Mouse (Mus musculus): Measurements from ENCODE around the gene Vwa5b1. TPM values are rescaled to one million over a fixed set of nuclear protein-coding genes. Genes with fewer than 3 reads are reported as not detected.

The Vwa5b1 gene
- total RNA-seq, 2 experiments from 2014 or later, result 4.9 to 6.0 TPM

DNA sequence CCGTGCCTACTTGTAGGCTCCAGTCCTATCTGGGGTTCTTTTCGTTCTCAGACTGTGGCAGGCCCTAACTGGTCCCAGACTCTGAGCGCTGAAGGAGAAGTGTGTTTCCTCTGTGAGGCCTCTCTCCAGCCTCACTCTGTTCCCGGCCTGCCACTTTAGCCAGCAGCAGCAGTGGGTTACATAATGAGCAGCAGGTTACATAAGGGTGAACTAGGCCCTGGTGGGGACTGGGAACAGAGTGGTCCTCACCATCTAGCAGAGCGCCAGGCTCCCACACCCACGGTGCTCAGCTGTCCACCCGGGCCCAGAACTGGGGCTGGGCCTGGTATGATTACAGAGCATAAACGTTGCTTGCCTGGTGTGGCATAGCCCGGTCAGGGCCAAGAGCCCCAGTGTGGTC is 110.9 kb downstream of the Vwa5b1 start:
- no peak for DNase-seq (ENCODE audit: extremely low spot score in 1 of 2, low spot score in 2 of 2)
- Histone ChIP-seq H3K4me3 (no peak overlapping the region), H3K27ac (peak overlapping the region; percentile 92)
- TF ChIP-seq CTCF (IDR thresholded peaks at IDR 0.05), result no peak
- intact Hi-C loops (cut with DNase I), result loop anchor here (2.0 kb wide), 1 partner anchor 24 kb away; no protein-coding TSS in a partner anchor

DNA sequence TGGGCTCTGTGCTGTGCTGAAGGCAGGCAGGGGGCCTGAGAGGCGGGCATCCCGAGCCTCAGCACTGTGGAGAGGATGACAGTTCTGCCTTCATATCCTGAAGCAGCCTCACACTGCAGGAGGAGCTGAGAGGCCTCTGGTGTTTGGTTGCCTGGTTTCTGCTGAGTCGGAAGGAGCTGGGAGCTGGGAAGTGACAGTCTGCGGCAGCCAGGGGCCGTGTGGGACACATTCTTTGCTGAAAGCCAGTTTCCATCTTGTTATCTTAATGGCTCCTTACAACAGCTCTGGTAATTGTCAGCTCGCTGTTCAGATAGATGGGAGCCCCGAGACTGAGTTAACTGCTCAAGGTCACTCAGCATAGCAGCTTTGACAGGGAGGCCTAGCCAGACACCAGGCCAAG is 111.9 kb downstream of the Vwa5b1 start:
- intact Hi-C loops (cut with DNase I), result loop anchor here (2.0 kb wide), 1 partner anchor 25 kb away; no protein-coding TSS in a partner anchor

DNA sequence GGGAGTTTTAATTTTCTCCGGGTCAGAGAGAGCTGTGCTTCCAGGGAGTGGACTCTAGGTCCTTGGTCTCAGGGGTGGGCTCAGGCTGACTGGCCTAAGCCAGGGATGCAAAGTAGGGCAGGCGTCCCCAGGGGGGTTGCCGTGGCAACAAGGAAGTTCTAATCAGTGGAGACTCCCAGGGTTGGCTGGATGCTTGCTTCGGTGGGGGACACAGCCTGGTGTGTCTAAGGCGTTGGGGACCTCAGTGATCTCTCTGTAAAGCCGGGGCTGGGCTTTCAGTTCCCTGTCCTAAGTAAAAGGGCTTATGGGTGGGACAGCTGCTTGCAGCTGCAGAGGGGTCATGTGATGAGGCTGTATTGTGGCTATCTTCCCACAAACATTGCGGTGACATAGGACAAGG is 113.4 kb downstream of the Vwa5b1 start:
- intact Hi-C loops (cut with DNase I), result no loop called here
- Histone ChIP-seq H3K4me3 (no peak overlapping the region), H3K27ac (peak overlapping the region; percentile 47)
- DNase-seq (ENCODE audit: extremely low spot score in 1 of 2, low spot score in 2 of 2), result no peak
- TF ChIP-seq CTCF (IDR thresholded peaks at IDR 0.05), result no peak

More for the DNA sequence above, 111.9 kb downstream of the Vwa5b1 start:
- Histone ChIP-seq H3K4me3 (no peak overlapping the region), H3K27ac (peak overlapping the region; percentile 92)
- no peak for DNase-seq (ENCODE audit: extremely low spot score in 1 of 2, low spot score in 2 of 2)
- TF ChIP-seq CTCF (IDR thresholded peaks at IDR 0.05), result no peak; the same call in 1 of the 2 replicates

DNA sequence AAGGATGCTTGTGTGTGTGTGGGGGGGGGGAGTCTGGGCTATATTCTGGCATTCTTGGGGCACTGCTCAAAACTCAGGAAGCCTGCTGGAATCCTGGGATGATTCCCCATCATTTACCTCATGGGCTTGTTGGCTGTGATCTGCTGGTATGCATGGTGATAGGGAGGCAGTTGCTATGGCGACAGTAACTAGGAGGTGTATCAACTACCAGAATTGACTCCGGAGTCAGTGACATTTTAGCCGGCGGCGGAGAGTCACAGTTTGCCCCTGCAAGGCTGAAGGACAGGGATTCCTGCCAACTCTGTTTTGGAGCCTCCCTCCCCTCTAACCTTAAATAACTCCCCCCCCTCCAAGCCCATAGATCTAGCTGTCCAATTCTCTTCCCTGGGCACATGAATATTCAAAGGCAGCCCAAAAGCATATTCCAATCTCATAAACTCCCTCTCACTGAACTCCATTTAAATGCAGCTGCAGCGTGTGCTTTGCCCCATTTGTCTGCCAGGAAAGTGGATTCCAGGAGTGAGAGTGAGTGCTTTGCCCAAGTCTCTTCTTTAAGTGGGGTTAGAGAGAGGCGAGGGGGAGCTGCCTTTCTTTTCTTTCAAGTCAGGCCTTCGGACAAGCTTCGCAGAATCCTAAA is 118.4 kb downstream of the Vwa5b1 start:
- H3K27ac ChIP-seq, result peak overlapping the region; percentile 89
- DNase-seq (ENCODE audit: extremely low spot score in 1 of 2, low spot score in 2 of 2), result peak in 1 of 2 experiments; percentile 60
- intact Hi-C loops (cut with DNase I), result no loop called here
- H3K4me3 ChIP-seq, result 0 out of 2 replicates have a peak overlapping the region, but pooled peaks have one; percentile 1
- TF ChIP-seq CTCF (IDR thresholded peaks at IDR 0.05), result no peak

DNA sequence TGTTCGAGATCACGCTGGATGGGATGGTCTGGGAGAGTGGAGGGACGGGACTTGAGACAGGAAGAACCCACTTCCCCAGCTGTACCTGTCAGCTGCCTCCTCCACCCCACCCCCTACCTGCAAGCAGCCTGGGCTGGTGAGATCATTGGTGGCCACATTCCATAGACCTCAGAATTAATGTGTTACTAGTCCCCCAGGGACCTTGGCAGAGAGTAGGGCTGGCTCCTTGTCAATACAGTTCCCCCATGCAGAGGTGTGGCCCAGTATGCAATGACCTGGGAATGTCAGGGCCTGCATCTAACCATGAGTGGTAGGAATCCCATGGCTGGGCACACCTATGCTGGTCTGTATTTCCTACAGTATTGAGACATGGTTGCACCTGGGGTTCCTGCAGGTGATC is 119.2 kb downstream of the Vwa5b1 start:
- intact Hi-C loops (cut with DNase I), result no loop called here
- DNase-seq (ENCODE audit: extremely low spot score in 1 of 2, low spot score in 2 of 2), result no peak
- Histone ChIP-seq H3K27ac (peak overlapping the region; percentile 89; the same call in 1 of the 2 replicates), H3K4me3 (no peak overlapping the region)
- TF ChIP-seq CTCF (IDR thresholded peaks at IDR 0.05), result no peak

Other genes with a start within 250 kb of the Vwa5b1 start
- 10 to 100 TPM; 33.4 to 42.4 TPM for gene Fam43b, start 239.4 kb downstream of the Vwa5b1 start, total RNA-seq (2021)
- gene Mul1, start 201.2 kb downstream of the Vwa5b1 start, total RNA-seq (2021), result 10 to 100 TPM; 63.0 to 65.1 TPM
- gene Camk2n1, start 181.6 kb downstream of the Vwa5b1 start, total RNA-seq (2021), result 1,000 to 10,000 TPM; 1,332 to 1,386 TPM
- gene Pla2g2c, start 88.9 kb upstream of the Vwa5b1 start, total RNA-seq (2021), result not detected
- 1 to 10 TPM; 1.4 to 1.5 TPM for gene Ubxn10, start 101.3 kb upstream of the Vwa5b1 start, total RNA-seq (2021)
- gene Pla2g2f, start 121.7 kb upstream of the Vwa5b1 start, total RNA-seq (2021), result not detected
- under 1 TPM; 0.42 to 0.97 TPM for gene Pla2g2d, start 139.9 kb upstream of the Vwa5b1 start, total RNA-seq (2021)
- 1 to 10 TPM; 4.5 to 4.7 TPM for gene Pla2g5, start 227.6 kb upstream of the Vwa5b1 start, total RNA-seq (2021)
- gene Gm13030, start 238.1 kb upstream of the Vwa5b1 start, total RNA-seq (2021), result not detected
- gene Pla2g2e, start 242.1 kb upstream of the Vwa5b1 start, total RNA-seq (2021), result not detected

Data from left cerebral cortex, adult 2 months (tissue).